Mouse (Mus musculus) c-Kit-positive CD71-positive TER-119-positive erythroid progenitor cells, embryonic 14.5 days (primary cell): ENCODE data around the gene Bbip1.
"Not testable (repeated sequence)": the region's sequence is repeated elsewhere in the genome, so short reads cannot be mapped to it uniquely, and the experiment has no call there.

Source experiments
- DNase-seq: peaks from one replicate; pipeline ENCODE4 v3.0.0-alpha.2; 2013; ENCODE audit warnings: low spot score

Bbip1 gene

GRCm38 (mm10) chr19:53925338-53925751, 19.1 kb downstream of the Bbip1 start:
- DNase-seq: peak; percentile 57

GRCm38 (mm10) chr19:53921996-53922395, 22.4 kb downstream of the Bbip1 start:
- DNase-seq: not testable (repeated sequence)

GRCm38 (mm10) chr19:53919541-53919940, 24.9 kb downstream of the Bbip1 start:
- DNase-seq: no peak

- DNase-seq: no peak
Observed at GRCm38 (mm10) chr19:53914950-53915349, 29.5 kb downstream of the Bbip1 start.

GRCm38 (mm10) chr19:53906703-53907070, 37.7 kb downstream of the Bbip1 start:
- not testable (repeated sequence) for DNase-seq

GRCm38 (mm10) chr19:53906033-53906702, 38.3 kb downstream of the Bbip1 start:
- no peak for DNase-seq

GRCm38 (mm10) chr19:53904833-53905480, 39.5 kb downstream of the Bbip1 start:
- no peak for DNase-seq

GRCm38 (mm10) chr19:53903507-53904321, 40.7 kb downstream of the Bbip1 start:
- peak; percentile 44 for DNase-seq

- peak; percentile 94 for DNase-seq
Observed at GRCm38 (mm10) chr19:53902739-53903487, 41.5 kb downstream of the Bbip1 start.

- peak; percentile 72 for DNase-seq
Observed at GRCm38 (mm10) chr19:53901931-53902738, 42.3 kb downstream of the Bbip1 start.

- DNase-seq: no peak
Observed at GRCm38 (mm10) chr19:53899941-53900610, 44.4 kb downstream of the Bbip1 start.

GRCm38 (mm10) chr19:53898970-53899900, 45.2 kb downstream of the Bbip1 start:
- no peak for DNase-seq

- no peak for DNase-seq
Observed at GRCm38 (mm10) chr19:53898498-53898897, 45.9 kb downstream of the Bbip1 start.

- no peak for DNase-seq
Observed at GRCm38 (mm10) chr19:53898046-53898445, 46.4 kb downstream of the Bbip1 start.

- DNase-seq: peak; percentile 28
Observed at GRCm38 (mm10) chr19:53894538-53895121, 49.8 kb downstream of the Bbip1 start.

- peak; percentile 35 for DNase-seq
Observed at GRCm38 (mm10) chr19:53893711-53894171, 50.7 kb downstream of the Bbip1 start.

GRCm38 (mm10) chr19:53892838-53893359, 51.5 kb downstream of the Bbip1 start:
- no peak for DNase-seq

- no peak for DNase-seq
Observed at GRCm38 (mm10) chr19:53892061-53892460, 52.4 kb downstream of the Bbip1 start, which contains the start of gene Pdcd4. Gene Pdcd4, plus strand, starts transcription at chr19:53892231.

- DNase-seq: peak; percentile 40
Observed at GRCm38 (mm10) chr19:53891569-53891968, 52.9 kb downstream of the Bbip1 start.
